Mouse (Mus musculus) right cerebral cortex, adult 18-20 months (tissue): Measurements from ENCODE around the gene Bbs9.
"Not testable (repeated sequence)": the region's sequence is repeated elsewhere in the genome, so short reads cannot be mapped to it uniquely, and the experiment has no call there.

Experiments
- DNase-seq: peaks from one replicate; pipeline ENCODE4 v3.0.0; 2022; ENCODE audit warnings: mixed read lengths

Bbs9 gene

DNA sequence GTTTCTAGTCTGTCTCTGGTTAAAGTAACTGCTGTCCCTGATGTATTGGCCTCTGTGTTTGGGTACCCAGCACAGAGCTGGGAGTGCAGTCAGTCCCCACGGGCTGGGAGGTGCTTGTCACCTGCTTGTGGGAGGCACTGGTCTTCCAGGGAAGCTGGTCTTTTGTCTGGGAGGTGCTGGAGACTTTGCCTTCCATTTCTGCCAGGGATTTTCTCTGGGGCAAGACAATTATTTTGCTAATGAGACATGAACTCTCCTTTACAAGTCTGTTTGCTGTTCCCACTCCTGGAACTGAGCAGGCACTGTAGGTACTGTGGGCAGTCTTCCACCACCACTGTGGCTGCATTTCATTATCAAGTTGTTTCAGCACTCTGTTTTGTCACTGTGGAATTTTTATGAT lies 223.0 kb downstream of the Bbs9 start:
- no peak for DNase-seq

DNA sequence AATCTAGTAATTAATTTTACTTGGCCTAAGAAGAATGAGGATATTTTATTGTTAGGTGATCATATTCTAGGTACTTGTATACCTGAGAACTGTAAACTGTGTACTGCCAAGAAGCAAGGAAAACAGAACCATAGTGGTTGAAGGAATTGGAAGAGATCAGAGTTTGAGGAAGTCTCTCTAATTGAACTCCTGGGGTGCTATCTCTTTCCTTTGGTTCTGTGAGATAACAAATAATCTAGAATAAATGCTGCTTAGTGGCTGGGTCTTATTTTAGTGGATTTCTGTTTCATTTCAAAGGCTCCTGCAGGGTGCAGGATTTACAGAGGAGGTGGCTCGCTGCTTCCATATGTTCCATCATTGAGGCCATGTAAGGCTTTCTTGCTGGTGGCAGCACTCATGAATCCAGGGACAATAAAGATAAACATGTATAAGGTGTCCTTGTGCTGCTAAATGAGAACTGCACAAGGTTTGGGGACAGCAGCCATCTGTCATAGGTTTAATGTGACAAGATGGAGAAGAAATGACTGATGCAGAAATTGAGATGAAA lies 226.6 kb downstream of the Bbs9 start:
- no peak for DNase-seq

DNA sequence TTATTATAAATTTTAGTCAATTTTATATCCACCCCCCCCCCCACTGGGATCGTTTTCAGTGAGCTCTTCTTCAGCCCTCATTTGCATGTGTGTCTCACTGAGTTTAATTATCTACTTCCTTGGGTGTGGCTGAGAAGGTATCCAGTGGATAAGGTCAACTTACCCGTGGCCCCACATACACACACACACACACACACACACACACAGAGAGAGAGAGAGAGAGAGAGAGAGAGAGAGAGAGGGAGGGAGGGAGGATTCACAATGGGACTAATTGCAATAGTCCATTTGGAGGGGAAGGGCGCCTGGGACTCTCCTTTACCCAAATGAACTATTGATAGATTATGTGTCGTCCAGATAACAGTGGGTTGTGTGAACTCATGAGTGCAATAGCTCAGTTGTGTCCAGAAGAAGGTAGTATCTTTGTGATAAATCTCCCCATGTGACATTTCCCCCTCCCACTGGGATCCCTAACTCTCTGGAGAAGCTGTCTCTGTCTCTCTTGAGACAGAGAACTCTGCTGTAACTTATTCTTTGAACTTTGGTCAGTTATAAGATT lies 227.4 kb downstream of the Bbs9 start:
- no peak for DNase-seq

DNA sequence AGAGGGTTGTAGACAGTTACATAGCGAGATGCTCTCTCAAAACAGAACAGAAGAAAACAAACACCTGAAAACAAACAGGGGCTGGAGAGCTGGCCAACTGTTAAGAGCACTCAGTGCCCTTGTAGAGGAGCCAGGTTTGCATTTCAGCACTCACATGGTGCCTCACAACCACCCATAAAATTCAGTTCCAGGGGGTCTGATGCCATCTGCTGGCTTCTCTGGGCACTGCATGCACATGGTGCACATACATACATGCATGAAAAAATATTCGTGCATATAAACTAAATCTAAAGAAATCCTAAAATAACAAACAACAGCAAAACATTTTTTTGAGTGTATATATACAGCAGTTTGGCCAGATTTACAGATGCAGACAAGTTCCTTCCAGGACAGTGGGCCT lies 228.0 kb downstream of the Bbs9 start:
- no peak for DNase-seq

DNA sequence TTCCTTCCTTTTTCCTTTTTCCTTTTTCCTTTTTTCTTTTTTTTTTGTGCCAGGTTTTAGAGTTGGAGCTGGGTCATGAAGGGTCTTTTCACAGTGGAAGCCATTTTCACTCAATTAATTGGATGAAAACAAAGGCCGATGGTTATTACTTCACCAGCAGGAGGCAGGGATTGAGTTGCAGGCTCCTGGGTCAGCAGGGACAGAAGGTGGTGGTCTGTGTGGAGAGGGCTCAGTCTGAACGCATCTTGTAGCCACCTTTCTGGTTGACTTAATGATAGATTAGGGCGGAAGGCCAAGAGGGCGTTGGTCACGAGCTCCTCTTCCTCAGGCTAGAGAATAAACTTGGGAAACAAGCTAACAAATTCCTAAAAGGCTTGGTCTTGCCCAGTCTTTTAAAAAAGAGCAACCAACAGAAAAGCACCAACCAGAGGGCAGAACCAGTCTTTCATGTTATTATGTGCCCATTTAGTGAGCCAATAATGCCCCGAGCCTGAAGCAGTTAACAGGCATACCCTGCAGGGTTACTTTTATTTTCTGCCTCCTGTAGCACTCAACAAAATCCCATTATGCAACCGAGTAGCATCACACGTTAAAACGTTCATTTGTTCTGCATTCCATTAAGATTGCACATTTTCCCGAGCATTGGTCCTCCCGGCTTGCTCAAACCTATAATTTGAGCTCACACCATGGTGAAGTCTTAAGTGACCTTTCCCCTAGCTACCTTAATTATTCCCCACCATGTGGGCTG lies 231.8 kb downstream of the Bbs9 start:
- no peak for DNase-seq

DNA sequence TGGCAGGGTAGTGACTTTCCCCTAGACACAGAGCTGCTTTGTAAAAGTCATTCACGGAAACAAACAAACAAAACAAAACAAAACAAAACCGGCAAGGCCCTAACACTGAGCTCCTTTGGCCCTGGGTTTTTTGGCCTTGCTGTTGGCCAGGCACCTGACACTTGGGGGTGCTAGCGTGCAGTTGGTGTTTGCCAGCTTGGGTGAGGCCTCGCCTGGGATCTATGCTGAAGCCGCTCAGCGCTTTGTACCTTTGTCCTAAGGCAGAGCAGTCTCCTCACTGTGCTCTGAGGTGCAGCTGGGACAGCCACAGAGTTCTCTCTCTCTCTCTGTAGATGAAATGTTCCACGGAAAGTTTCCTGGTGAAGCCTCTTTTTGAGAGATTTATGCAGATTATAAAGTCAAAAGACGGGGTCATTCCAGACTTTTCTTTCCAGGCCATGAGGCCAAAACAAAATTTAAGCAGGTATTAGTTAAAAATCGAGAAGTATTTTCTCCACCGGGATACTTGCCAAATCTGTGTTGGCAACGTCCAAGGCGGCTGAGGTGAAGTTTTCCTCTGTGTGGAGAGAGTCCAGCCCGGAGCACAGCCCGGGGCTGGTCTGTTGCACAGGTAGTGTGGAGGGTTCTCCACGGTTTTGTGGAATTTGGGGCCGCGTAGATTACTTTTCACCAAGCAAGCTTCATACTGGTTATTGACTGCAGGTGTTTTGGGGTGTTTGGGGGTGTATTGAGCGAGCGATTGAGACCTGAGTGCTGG lies 233.6 kb downstream of the Bbs9 start:
- peak; percentile 29 for DNase-seq

DNA sequence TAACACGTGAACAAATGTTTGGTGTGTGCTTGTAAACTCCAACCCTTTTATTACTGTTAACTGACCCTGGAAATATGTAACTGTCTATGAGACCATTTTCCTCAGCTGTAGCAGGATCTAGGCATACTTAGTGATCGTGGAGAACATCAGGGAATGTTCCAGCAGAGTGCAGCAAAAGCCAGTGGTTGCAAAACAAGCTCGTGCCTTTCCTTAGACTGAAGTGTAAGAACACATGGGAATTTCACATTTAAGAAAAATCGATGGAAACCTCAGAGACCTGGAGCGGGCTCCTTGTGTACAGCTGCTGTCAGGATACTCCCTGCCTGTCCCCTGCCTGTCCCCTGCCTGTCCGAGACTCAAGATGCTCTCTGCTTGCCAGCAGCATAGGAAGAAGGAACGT lies 234.5 kb downstream of the Bbs9 start:
- DNase-seq = no peak

DNA sequence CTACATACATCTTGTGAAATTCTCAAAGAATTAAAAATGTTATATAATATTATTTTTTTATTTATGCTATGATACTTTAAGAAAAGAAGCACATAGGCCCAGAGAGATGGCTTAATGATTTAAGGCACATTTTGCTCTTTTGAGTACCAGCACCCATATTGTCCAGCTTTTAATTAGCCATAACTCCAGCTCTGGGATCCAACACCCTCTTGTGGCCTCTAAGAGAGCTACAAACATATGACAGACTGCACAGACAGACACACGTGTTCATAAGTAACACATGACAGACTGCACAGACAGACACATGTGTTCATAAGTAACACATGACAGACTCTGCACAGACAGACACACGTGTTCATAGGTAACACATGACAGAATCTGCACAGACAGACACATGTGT lies 235.8 kb downstream of the Bbs9 start:
- DNase-seq = no peak

DNA sequence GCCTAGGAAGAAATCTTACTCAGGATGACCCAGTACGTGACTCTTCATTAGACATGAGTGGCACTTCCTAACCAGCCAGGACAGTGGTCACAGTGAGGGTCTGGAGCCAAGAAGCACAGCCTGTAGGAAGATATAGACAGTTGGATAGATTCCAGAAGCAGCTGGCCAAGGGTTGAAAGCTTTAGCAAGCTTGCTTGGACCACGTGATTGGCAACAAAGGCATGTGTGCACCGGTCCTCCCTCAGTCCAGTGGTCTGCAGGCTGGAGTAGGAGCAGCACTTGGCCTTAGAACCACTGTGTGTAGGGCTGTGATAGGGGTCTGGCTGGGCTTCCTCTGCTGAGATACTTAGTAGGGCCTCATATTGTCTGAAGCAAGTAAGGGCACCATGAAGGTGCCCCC lies 237.2 kb downstream of the Bbs9 start:
- no peak for DNase-seq

DNA sequence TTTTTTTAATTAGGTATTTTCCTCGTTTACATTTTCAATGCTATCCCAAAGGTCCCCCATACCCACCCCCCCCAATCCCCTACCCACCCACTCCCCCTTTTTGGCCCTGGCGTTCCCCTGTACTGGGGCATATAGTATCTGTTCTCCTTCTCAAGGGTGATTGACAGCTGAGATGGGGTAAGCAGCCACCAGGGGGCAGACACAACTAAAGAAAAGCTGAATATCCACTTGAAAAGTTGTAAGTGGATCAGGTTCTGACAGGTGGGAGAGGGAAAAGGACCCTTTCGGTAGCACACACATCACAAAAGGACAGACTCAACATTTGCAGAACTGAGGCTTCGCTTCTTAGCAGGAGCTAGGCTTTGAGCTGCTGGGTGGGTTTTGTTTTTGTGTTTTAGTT lies 237.8 kb downstream of the Bbs9 start:
- not testable (repeated sequence) for DNase-seq

DNA sequence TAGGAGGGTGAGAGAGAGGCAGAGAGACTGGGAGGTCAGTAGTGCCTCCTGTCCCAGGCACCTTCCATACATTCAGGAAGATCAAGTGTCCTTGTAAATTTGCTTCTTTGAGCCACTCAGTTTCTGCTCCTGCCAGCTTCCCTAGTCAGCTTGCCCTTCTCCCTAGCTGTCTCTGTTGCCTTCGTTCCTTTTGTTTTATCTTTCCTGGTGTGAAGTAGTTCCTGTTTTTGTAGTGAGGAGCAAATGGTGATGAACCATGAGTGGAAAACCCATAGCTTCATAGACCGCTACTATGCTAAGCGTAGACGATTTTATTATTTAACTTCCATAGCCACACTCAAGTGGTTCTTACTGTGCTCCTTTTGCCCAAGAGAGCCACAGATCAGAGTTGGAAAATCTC lies 242.1 kb downstream of the Bbs9 start:
- no peak for DNase-seq

DNA sequence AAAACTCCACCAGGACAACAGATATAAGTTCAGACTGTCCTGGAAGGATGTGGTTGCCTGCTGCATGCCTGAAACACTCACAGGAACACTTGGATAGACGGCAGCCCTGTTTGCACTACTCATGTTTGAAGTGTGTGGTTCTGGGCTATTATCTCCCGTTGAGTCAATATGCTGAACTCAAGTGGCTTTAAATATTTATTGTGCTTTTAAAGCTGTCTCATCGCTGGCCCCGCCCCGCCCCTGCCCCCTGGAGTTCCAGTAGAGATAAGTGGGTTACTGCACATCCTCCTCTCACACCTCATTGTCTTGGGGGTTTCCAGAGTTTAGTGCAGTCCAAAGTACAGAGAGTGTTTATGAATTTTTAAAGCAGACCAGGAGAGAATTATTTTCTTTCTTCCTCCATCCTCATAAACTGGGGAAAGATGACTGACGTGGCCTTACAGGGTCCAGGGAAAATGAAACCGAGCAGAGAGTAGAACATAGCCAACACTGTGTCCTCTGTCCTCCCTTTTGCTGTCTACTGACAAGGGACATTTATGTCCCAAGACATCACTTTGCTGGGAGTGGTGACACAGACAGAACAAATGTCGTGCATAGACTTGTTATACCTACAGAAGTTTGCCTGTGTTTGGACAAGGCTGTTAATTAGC lies 242.8 kb downstream of the Bbs9 start:
- DNase-seq = no peak

DNA sequence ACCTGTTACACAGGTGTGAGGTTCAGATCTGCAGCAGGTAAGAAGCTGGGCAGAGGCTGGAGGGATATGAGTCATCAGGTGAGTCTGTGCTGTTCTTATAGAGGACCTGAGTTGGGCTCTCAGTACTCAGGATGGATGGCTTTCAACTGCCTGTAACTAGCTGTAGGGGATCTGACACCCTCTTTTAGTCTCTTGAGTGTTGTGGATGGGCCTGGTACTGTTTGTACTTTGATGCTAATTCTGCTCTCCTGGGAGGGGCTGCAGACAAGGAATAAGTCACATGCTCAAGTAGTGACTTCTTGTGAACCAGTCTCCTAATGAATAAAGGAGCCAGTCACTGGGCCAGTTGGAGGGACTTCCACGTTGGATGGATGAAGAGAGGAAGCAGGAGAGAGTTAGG lies 257.1 kb downstream of the Bbs9 start:
- DNase-seq = no peak

DNA sequence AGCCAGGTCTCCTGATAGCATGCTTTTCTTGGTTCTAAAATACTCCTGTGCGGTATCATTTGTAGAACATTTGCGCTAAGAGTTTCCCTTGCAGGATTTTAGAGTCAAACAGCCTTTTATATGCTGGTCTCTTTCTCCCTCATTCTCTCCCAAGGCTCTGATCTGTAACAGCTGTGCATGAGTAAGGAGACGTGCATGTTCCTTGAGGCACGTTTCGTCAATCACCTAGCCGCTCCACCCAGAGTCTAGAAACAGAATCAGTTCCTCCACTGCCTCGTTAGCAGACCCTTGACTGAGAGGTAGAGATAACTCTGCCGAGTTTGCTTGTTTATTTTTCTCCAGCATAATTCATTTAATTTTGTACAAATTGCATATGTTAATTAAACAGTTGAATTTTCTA lies 259.4 kb downstream of the Bbs9 start:
- no peak for DNase-seq

DNA sequence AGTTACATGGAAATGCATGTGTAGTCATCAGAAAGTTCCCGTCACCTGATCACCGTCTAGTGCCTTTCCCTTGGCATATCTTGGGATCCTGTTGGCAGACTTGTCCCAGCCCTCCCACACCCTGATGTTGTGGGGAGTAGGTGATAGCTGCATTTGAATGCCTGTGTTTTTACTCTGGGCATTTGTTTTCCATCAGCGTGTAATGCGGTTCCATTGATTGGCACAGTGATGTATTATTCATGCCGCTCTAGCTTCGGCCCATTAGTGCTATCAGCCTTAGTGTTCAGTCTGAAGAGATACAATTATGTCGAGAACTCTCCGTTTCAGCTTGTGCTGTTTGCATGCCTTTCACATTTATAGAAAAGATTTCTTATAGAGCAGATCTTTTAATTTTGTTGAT lies 259.9 kb downstream of the Bbs9 start:
- DNase-seq = peak; percentile 15

DNA sequence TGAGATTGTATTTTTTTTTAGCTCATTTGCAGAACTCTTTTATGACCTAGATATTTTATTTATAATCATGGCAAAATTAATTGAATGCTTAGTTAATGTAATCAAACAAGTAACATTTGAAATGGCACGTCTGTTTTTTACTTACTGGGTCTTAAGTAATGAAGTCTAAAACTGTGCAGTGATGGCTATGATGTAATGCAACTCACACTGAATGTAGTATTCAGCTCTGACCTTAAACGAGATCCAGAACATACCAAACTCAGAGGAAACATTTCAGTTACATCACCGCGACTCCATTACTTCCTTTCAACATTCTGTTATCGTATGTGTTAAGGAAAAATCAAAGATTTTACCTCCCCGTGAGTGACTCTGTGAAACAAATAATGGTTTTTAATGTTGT lies 262.4 kb downstream of the Bbs9 start:
- DNase-seq = no peak

DNA sequence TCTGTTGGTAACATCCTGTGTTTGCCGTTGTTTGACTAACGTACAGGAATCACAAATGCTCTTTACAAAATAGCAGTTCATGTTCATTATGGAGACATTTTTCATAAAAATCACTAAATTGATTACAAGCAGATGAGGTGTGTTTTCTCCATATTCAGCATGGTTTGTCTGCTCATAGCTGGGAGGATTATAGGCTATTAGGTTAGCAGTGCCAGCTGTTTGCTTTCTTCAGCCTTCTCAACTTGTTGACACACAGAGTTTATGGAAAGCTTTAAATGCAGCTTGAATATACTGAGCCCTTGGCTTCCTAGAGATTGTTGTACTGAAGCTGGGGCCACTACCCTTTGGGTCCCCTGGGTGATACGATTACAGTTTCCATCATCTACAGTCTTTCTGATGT lies 263.3 kb downstream of the Bbs9 start:
- DNase-seq = no peak

DNA sequence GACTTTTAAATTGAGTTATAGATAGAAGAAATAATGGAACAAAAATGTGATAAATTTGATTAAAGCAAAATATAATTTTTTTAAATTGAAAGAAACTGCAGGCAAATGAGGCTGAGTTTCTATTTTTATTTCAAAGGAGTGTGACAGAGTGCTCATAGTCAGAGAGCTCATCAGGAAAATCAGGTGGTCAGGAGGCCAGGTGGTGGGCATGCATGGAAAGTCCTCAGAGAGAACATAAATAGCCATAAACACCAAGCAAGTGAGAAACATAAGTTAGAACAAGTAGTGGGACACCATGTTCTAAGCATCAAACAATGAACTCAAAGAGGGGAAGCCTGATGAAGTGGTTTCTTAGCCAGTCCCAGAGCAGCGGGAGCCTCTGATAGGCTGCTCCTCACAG lies 266.5 kb downstream of the Bbs9 start:
- no peak for DNase-seq

DNA sequence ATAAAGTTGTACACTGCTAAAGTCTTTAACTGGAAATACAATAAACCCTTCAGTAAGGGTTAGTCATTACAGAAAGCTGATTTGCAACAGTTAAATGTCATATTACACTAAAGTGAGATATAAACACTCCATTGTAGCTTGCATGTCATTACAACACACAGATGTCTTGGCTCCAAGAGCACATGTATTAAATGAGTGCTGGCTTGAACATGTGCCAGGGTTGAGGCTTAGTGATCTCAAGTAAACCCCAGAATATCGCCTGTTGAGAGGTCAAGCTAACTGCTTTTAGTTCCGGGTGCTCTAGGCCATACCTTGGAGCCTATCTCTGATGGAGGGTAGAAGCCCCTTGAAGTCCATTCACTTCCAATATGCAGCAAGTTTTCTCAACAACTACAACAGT lies 273.1 kb downstream of the Bbs9 start:
- DNase-seq = no peak

DNA sequence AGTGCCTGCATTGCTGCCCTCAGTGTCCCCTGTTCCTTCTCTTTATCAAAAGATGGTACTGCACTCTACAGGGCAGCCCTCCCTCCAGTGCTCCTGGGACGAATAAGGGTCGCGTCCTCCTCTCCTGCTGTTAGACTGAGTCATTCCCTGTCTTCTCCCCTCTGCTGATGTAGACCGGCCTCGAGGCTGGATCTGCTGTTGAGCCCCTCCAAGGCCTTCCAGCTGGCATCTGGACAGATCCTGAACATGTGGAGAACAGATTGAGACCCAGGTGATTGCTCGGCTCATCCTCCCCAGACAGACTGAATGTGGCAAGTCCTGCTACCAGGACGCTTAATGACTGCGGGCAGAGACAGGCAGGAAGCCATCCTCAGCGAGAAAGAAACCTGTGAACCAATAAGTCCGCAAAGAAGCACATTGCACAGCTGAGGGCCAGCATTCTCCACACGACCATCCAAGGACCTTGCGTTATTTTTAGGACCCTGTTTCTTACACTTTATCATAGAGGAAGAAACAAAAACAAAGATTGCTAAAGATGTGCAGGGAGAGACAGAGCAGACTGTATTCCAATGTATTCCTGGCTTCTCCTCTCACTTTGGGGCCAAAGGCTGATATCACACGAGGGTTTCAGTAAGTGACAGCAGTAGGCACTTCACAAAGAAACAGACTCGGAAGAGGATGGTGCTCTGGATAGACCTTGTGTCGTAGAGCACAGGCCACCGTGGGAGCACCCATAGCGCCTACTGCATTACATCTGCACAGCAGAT lies 275.4 kb downstream of the Bbs9 start:
- DNase-seq = no peak

DNA sequence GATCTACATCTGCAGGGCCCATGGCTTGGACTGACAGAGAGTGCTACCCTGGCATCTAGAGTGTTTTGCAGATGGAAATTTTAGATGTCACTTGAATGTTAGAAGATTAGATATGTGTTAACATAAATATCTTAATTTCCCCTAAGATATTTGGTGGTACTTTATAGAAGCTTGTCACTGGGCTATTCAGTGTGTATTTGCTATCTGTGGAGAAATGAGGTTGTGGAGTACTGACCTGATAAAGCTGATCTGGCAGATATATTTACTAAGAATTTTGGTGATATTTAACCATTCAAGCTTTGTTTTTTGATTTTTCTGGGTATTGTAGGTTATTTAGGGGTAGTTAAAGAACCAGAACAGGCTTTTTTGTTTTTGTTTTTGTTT lies 276.0 kb downstream of the Bbs9 start:
- no peak for DNase-seq

DNA sequence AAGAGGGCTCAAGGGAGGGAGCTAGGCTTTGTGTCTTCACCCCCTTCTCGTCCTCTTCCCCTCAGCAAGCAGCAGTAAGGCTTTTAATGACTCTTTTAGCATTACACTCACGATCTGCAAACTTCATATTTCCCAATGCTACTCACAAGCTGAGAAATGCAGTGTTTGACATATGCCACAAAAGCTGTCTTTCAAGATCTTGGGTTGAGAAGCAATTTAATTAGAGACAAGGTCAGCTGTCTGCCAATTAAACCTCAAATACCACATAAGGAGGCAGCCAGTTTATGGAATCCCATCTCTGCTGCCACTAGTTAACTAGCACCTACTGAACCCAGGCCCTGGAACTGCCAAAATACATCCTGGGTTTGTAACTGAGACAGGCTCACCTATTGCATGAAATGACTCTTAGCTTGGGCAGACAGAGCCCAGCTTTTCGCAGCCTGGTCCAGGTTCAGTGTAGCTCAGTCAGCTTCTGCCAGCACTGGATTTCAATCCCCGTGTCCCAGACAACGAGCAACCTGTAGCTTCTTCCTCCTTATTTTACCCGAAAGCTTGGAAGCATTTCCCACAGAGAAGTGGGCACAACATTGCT lies 278.7 kb downstream of the Bbs9 start:
- no peak for DNase-seq
